Mouse (Mus musculus) CH12.LX (cell line): ENCODE results near the gene Bdkrb1. TPM values are rescaled to one million over a fixed set of nuclear protein-coding genes. Genes with fewer than 3 reads are reported as not detected.

Experiments used
- DNase-seq: peaks from one replicate; pipeline ENCODE4 v3.0.0-alpha.2; 2013; ENCODE audit errors: extremely low read depth
- H3K27ac ChIP-seq: 2 replicates; pipeline ENCODE4 v1.5.1; 2012; ENCODE audit warnings: low read depth, mild to moderate bottlenecking, control low read depth, moderate library complexity; ENCODE audit not compliant: insufficient read depth
- H3K27me3 ChIP-seq: replicated peaks from 2 replicates; pipeline ENCODE3; 2012; ENCODE audit warnings: inconsistent platforms
- H3K36me3 ChIP-seq, 2 experiments: replicated peaks in 1 of 2; 2 replicates each; pipeline versions ENCODE3 to v1.6.1; 2012; ENCODE audit warnings: inconsistent platforms in 1 of 2, low read length in 1 of 2, mild to moderate bottlenecking in 1 of 2, mixed read lengths in 1 of 2, moderate library complexity in 1 of 2; ENCODE audit not compliant: control insufficient read depth in 1 of 2, insufficient read depth in 1 of 2
- H3K4me1 ChIP-seq, 2 experiments: 2 replicates each; pipeline ENCODE4 v1.6.1; 2012; ENCODE audit warnings: inconsistent platforms in 1 of 2, moderate library complexity in 1 of 2; ENCODE audit not compliant: insufficient read depth in 2 of 2, control insufficient read depth in 1 of 2
- H3K4me2 ChIP-seq: 2 replicates; pipeline ENCODE4 v1.6.1; 2012; ENCODE audit warnings: low read depth, mild to moderate bottlenecking, control low read depth; ENCODE audit not compliant: poor library complexity, insufficient read depth, severe bottlenecking
- H3K4me3 ChIP-seq, 3 experiments: fragments of 150-350 bp in 1 of 3; sonication (generic) in 1 of 3; replicated peaks in 1 of 3; 2 replicates each; pipeline versions ENCODE3 to v1.5.1; 2011 to 2012; ENCODE audit warnings: low read depth in 2 of 3, low read length in 2 of 3, mild to moderate bottlenecking in 2 of 3, moderate library complexity in 2 of 3, control low read depth in 1 of 3, improper control_type of control experiment in 1 of 3, inconsistent platforms in 1 of 3, mixed read lengths in 1 of 3; ENCODE audit not compliant: poor library complexity in 1 of 3
- H3K79me2 ChIP-seq: replicated peaks from 2 replicates; pipeline ENCODE4 v1.6.1; 2012; ENCODE audit warnings: mild to moderate bottlenecking, moderate library complexity; ENCODE audit not compliant: control insufficient read depth, poor library complexity, insufficient read depth, severe bottlenecking; ENCODE audit errors: extremely low read depth
- H3K9ac ChIP-seq: 2 replicates; pipeline ENCODE4 v1.6.1; 2012; ENCODE audit warnings: low read depth, mild to moderate bottlenecking, control low read depth, moderate library complexity; ENCODE audit not compliant: insufficient read depth
- H3K9me3 ChIP-seq: replicated peaks from 2 replicates; pipeline ENCODE3; 2012; ENCODE audit warnings: low read length, inconsistent platforms, mixed read lengths
- CHD1 ChIP-seq: IDR thresholded peaks from 2 replicates; pipeline ENCODE4 v1.6.1; 2012; ENCODE audit warnings: low read depth, low read length, improper control_type of control experiment, inconsistent platforms
- CHD2 ChIP-seq: IDR thresholded peaks from 2 replicates; pipeline ENCODE4 v1.6.1; 2011; ENCODE audit warnings: low read length, improper control_type of control experiment
- E2F4 ChIP-seq: IDR thresholded peaks from 2 replicates; pipeline ENCODE4 v1.6.1; 2011; ENCODE audit warnings: low read depth, low read length, improper control_type of control experiment; ENCODE audit not compliant: insufficient replicate concordance
- EP300 ChIP-seq: IDR thresholded peaks from 2 replicates; pipeline ENCODE4 v1.6.1; 2011; ENCODE audit warnings: low read length, improper control_type of control experiment
- ETS1 ChIP-seq: conservative IDR thresholded peaks from 2 replicates; pipeline ENCODE4 v1.6.1; 2012; ENCODE audit warnings: low read depth, mild to moderate bottlenecking, inconsistent platforms, low read length, improper control_type of control experiment, moderate library complexity
- GABPA ChIP-seq: IDR thresholded peaks from 2 replicates; pipeline ENCODE4 v1.6.1; 2012; ENCODE audit warnings: low read depth, low read length, improper control_type of control experiment, inconsistent platforms; ENCODE audit not compliant: insufficient replicate concordance
- HCFC1 ChIP-seq: IDR thresholded peaks from 2 replicates; pipeline ENCODE4 v1.6.1; 2012; ENCODE audit warnings: low read depth, mild to moderate bottlenecking, inconsistent platforms, low read length, improper control_type of control experiment
- JUN ChIP-seq: IDR thresholded peaks from 2 replicates; pipeline ENCODE4 v1.6.1; 2011; ENCODE audit warnings: low read depth, mild to moderate bottlenecking, low read length, improper control_type of control experiment, moderate library complexity; ENCODE audit not compliant: insufficient read depth
- MAFK ChIP-seq: IDR thresholded peaks from 2 replicates; pipeline ENCODE4 v1.6.1; 2011; ENCODE audit warnings: low read length, improper control_type of control experiment; ENCODE audit not compliant: insufficient replicate concordance
- MAX ChIP-seq: IDR thresholded peaks from 2 replicates; pipeline ENCODE4 v1.6.1; 2011; ENCODE audit warnings: low read length, improper control_type of control experiment
- MXI1 ChIP-seq: IDR thresholded peaks from 2 replicates; pipeline ENCODE4 v1.6.1; 2011; ENCODE audit warnings: mild to moderate bottlenecking, low read depth, low read length, improper control_type of control experiment
- NRF1 ChIP-seq: IDR thresholded peaks from 2 replicates; pipeline ENCODE4 v1.6.1; 2014; ENCODE audit warnings: low read depth, mild to moderate bottlenecking, inconsistent platforms, low read length, improper control_type of control experiment, moderate library complexity
- PAX5 ChIP-seq: IDR thresholded peaks from 2 replicates; pipeline ENCODE4 v1.6.1; 2012; ENCODE audit warnings: low read length, inconsistent platforms, mixed read lengths
- POLR2AphosphoS2 ChIP-seq: IDR thresholded peaks from 2 replicates; pipeline ENCODE4 v1.6.1; 2011; ENCODE audit warnings: low read depth, low read length, improper control_type of control experiment
- RAD21 ChIP-seq: IDR thresholded peaks from 2 replicates; pipeline ENCODE4 v1.6.1; 2011; ENCODE audit warnings: low read depth, mild to moderate bottlenecking, low read length, improper control_type of control experiment, moderate library complexity
- SIN3A ChIP-seq: IDR thresholded peaks from 2 replicates; pipeline ENCODE4 v1.6.1; 2012; ENCODE audit warnings: low read length, improper control_type of control experiment, inconsistent platforms
- SMC3 ChIP-seq: IDR thresholded peaks from 2 replicates; pipeline ENCODE4 v1.6.1; 2011; ENCODE audit warnings: low read depth, low read length, improper control_type of control experiment
- TBP ChIP-seq: conservative IDR thresholded peaks from 2 replicates; pipeline ENCODE4 v1.6.1; 2011; ENCODE audit warnings: low read depth, low read length, improper control_type of control experiment
- TCF12 ChIP-seq: IDR thresholded peaks from 2 replicates; pipeline ENCODE4 v1.6.1; 2014; ENCODE audit warnings: low read depth, mild to moderate bottlenecking, inconsistent platforms, low read length, improper control_type of control experiment
- UBTF ChIP-seq: IDR thresholded peaks from 2 replicates; pipeline ENCODE4 v1.6.1; 2012; ENCODE audit warnings: low read depth, mild to moderate bottlenecking, inconsistent platforms, low read length, improper control_type of control experiment, moderate library complexity
- USF2 ChIP-seq: conservative IDR thresholded peaks from 2 replicates; pipeline ENCODE4 v1.6.1; 2011; ENCODE audit warnings: low read depth, low read length, improper control_type of control experiment
- ZC3H11A ChIP-seq: IDR thresholded peaks from 2 replicates; pipeline ENCODE4 v1.6.1; 2012; ENCODE audit warnings: low read depth, mild to moderate bottlenecking, inconsistent platforms, low read length, improper control_type of control experiment
- ZKSCAN1 ChIP-seq: IDR thresholded peaks from 2 replicates; pipeline ENCODE4 v1.6.1; 2012; ENCODE audit warnings: low read depth, inconsistent platforms, low read length, improper control_type of control experiment, borderline replicate concordance
- ZMIZ1 ChIP-seq: IDR thresholded peaks from 2 replicates; pipeline ENCODE4 v1.6.1; 2012; ENCODE audit warnings: low read depth, mild to moderate bottlenecking, inconsistent platforms, low read length, improper control_type of control experiment
- ZNF384 ChIP-seq: IDR thresholded peaks from 2 replicates; pipeline ENCODE4 v1.6.1; 2012; ENCODE audit warnings: low read depth, low read length, improper control_type of control experiment, inconsistent platforms
- dilution Hi-C: fragments of 300-500 bp; cut with MboI; formaldehyde crosslinking; loops from 2 replicates; pipeline ENCODE4 v1.14.3; 2020; ENCODE audit warnings: low sequenced_read_pairs; ENCODE audit not compliant: extremely low pct_unique_long_range_greater_than_20kb, extremely low pct_ligation_motif_present
- in situ Hi-C: fragments of 300-500 bp; cut with MboI; formaldehyde crosslinking; loops from 3 replicates; pipeline ENCODE4 v1.14.3; 2019; ENCODE audit warnings: low sequenced_read_pairs, low pct_ligation_motif_present, low pct_unique_long_range_greater_than_20kb, mixed read lengths
- polyA plus RNA-seq: library from polyadenylated mRNA; unstranded; fragments of >175 nt; gene quantifications from 2 replicates; pipeline ENCODE4 v1.2.1, GENCODE M21; 2012; ENCODE audit warnings: low read depth; ENCODE audit not compliant: insufficient read length
- total RNA-seq, 2 experiments: library from RNA; depleted of rRNA; stranded (reverse); fragments of 300-350 nt in 1 of 2; fragments of >200 nt in 1 of 2; gene quantifications; 2 replicates each; pipeline ENCODE4 v1.2.3; 2012 to 2014

The Bdkrb1 gene
- total and polyA plus RNA-seq, 3 experiments: 0.81 to 1.5 (median 1.0) TPM

DNA sequence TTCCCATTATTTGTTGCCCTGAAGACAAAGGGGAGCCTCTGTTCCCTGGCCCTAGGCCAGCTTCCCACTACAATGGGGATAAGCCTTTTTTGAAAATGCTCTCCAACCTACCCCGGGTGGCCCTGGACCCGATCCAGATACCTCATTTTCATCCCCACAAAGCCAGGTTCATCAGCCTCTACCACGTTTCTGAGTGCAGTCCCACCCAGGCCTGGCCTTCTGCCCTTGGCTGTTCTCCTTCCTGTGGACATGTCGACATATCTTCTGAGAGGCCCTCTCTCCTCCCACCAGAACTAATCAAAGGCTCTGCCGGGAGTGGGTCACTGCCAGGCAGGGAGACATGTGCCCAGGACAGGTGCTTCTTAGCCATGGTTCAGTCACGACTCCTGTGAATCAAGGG is 1.3 kb upstream of the Bdkrb1 start:
- dilution Hi-C loops (no loop called here), in situ Hi-C loops (no loop called here)
- no peak overlapping the region for H3K27ac ChIP-seq

DNA sequence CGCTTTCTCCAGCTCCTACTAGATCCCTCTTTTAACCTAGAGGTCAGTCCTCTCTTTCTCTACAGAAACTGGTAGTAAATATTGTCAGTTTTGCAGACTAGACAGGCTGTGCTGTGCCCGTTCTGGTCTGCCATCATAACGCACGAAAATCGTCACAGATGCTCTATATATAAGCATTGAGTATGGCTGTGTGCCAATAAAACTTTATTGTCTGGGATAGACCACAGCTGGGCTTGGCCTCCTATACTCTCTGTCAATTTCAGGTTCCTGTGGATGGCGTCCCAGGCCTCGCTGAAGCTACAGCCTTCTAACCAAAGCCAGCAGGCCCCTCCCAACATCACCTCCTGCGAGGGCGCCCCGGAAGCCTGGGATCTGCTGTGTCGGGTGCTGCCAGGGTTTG is 1.0 kb downstream of the Bdkrb1 start:
- Histone ChIP-seq H3K36me3 (peaks cover 0 to 38% of the 10 kb centered on the region in 2 experiments), H3K9ac (no peak overlapping the region), H3K9me3 (no peaks in the 10 kb centered on the region)
- no peak for TF ChIP-seq POLR2AphosphoS2
- TF ChIP-seq MXI1: no peak
- no peak for TF ChIP-seq MAFK
- no peak for TF ChIP-seq HCFC1
- no peak for TF ChIP-seq ETS1
- no peak for TF ChIP-seq RAD21
- TF ChIP-seq ZMIZ1: no peak
- TF ChIP-seq ZKSCAN1: no peak
- no peak for TF ChIP-seq CHD1
- no peak for TF ChIP-seq SMC3
- TF ChIP-seq TCF12: no peak
- TF ChIP-seq SIN3A: no peak
- no peak for TF ChIP-seq MAX
- no peak for TF ChIP-seq GABPA
- no peak for TF ChIP-seq ZC3H11A
- no peak for TF ChIP-seq CHD2
- TF ChIP-seq ZNF384: no peak
- no peak for TF ChIP-seq UBTF
- TF ChIP-seq, all 38 proteins: peak for 0
- Histone ChIP-seq H3K4me3 (no peak overlapping the region), H3K79me2 (no peaks in the 10 kb centered on the region), H3K27me3 (no peaks in the 10 kb centered on the region), H3K4me1 (peaks cover 0 to 37% of the 10 kb centered on the region in 2 experiments; a peak in 2 of 4 replicates), H3K4me2 (no peak overlapping the region), H3K27ac (no peak overlapping the region)
- DNase-seq: no peak
- dilution Hi-C loops: no loop called here
- in situ Hi-C loops: no loop called here

More for the DNA sequence above, 1.3 kb upstream of the Bdkrb1 start:
- H3K4me2 ChIP-seq: no peak overlapping the region
- H3K36me3 ChIP-seq: peaks cover 0 to 20% of the 10 kb centered on the region in 2 experiments
- no peak overlapping the region for H3K4me3 ChIP-seq
- DNase-seq: no peak
- no peak overlapping the region for H3K9ac ChIP-seq
- H3K79me2 ChIP-seq: no peaks in the 10 kb centered on the region
- peaks cover 3 to 61% of the 10 kb centered on the region in 2 experiments; a peak in 3 of 4 replicates for H3K4me1 ChIP-seq
- no peaks in the 10 kb centered on the region for H3K9me3 ChIP-seq
- no peaks in the 10 kb centered on the region for H3K27me3 ChIP-seq
- TF ChIP-seq EP300: no peak
- no peak for TF ChIP-seq PAX5
- TF ChIP-seq JUN: no peak
- no peak for TF ChIP-seq MXI1
- no peak for TF ChIP-seq ZC3H11A
- no peak for TF ChIP-seq TBP
- TF ChIP-seq NRF1: no peak
- TF ChIP-seq USF2: no peak
- TF ChIP-seq MAFK: no peak
- TF ChIP-seq E2F4: no peak
- no peak for TF ChIP-seq ETS1
- no peak for TF ChIP-seq SMC3
